Mouse (Mus musculus) kidney, adult 2 months (tissue): ENCODE measurements around the gene Bmp2k. TPM values are rescaled to one million over a fixed set of nuclear protein-coding genes. Genes with fewer than 3 reads are reported as not detected.

ENCODE experiments used
- DNase-seq: peaks from one replicate; pipeline ENCODE4 v3.0.0; 2021
- H3K27ac ChIP-seq: fragments of 200-500 bp; 2 replicates; pipeline ENCODE4 v1.5.1; 2012; ENCODE audit warnings: low read depth, low read length, control low read depth, inconsistent platforms; ENCODE audit not compliant: insufficient read depth
- H3K27me3 ChIP-seq: fragments of 200-500 bp; replicated peaks from 2 replicates; pipeline ENCODE4 v1.6.1; 2012; ENCODE audit warnings: mild to moderate bottlenecking, moderate library complexity, low read length, inconsistent platforms; ENCODE audit not compliant: control insufficient read depth, insufficient read depth
- H3K36me3 ChIP-seq: fragments of 200-500 bp; 2 replicates; pipeline ENCODE4 v1.6.1; 2012; ENCODE audit warnings: mild to moderate bottlenecking, moderate library complexity, low read length, inconsistent platforms; ENCODE audit not compliant: control insufficient read depth, insufficient read depth
- H3K4me1 ChIP-seq: fragments of 200-500 bp; 2 replicates; pipeline ENCODE4 v1.6.1; 2011; ENCODE audit warnings: low read length; ENCODE audit not compliant: control insufficient read depth, insufficient read depth
- H3K4me3 ChIP-seq: fragments of 200-500 bp; 2 replicates; pipeline ENCODE4 v1.5.1; 2011; ENCODE audit warnings: mild to moderate bottlenecking, low read depth, low read length, control low read depth; ENCODE audit not compliant: insufficient read depth
- CTCF ChIP-seq: fragments of 200-500 bp; conservative IDR thresholded peaks from 2 replicates; pipeline ENCODE4 v1.5.1; 2011; ENCODE audit warnings: low read depth, mild to moderate bottlenecking, control low read depth, low read length, moderate library complexity, mixed read lengths; ENCODE audit not compliant: insufficient read depth, insufficient read length
- POLR2A ChIP-seq: fragments of 200-500 bp; IDR thresholded peaks from one replicate; pipeline ENCODE4 v1.6.1; 2011; ENCODE audit warnings: low read depth, low read length, control low read depth
- WGBS: fragments of 180-500 bp; shearing (Covaris S2); methylation state at CpG from one replicate; pipeline ENCODE4 v1.1.7; 2018; 5-methylcytosine and 5-hydroxymethylcytosine counted together
- polyA plus RNA-seq: library from polyadenylated mRNA; depleted of rRNA; stranded (reverse); fragments of >200 nt; gene quantifications from 2 replicates; pipeline ENCODE4 v1.2.3, GENCODE M21; 2012

Gene Bmp2k
- polyA plus RNA-seq, 1 experiment: 12.5 TPM

- H3K4me1 ChIP-seq: peaks cover 12% of the 10 kb centered on the region; the same call in 1 of the 2 replicates
- TF ChIP-seq POLR2A: no peak
- no peak for TF ChIP-seq CTCF
- 57% methylated on average over 2 of the region's 2 CpGs for WGBS
- H3K36me3 ChIP-seq: no peaks in the 10 kb centered on the region
- H3K4me3 ChIP-seq: no peak overlapping the region
- no peaks in the 10 kb centered on the region for H3K27me3 ChIP-seq
- H3K27ac ChIP-seq: peak overlapping the region; percentile 96
- DNase-seq: peak; percentile 44
These were observed 32.5 kb upstream of the Bmp2k start for GRCm38 (mm10) chr5:96965029-96965403.

- no peaks in the 10 kb centered on the region for H3K27me3 ChIP-seq
- H3K36me3 ChIP-seq: no peaks in the 10 kb centered on the region
- no peak overlapping the region for H3K4me3 ChIP-seq
- H3K27ac ChIP-seq: no peak overlapping the region
- peaks cover 15% of the 10 kb centered on the region; the same call in 1 of the 2 replicates for H3K4me1 ChIP-seq
- TF ChIP-seq POLR2A: no peak
- TF ChIP-seq CTCF: no peak
- WGBS: 38% methylated on average over 2 of the region's 2 CpGs
- peak; percentile 85 for DNase-seq
These were observed 32.0 kb upstream of the Bmp2k start for GRCm38 (mm10) chr5:96965503-96965902.

- TF ChIP-seq CTCF (no peak), POLR2A (no peak)
- peaks cover 16% of the 10 kb centered on the region; the same call in 1 of the 2 replicates for H3K4me1 ChIP-seq
- peak overlapping the region; percentile 43 for H3K27ac ChIP-seq
- peak; percentile 87 for DNase-seq
- H3K27me3 ChIP-seq: no peaks in the 10 kb centered on the region
- no peak overlapping the region for H3K4me3 ChIP-seq
- 43% methylated on average over 6 of the region's 6 CpGs for WGBS
- H3K36me3 ChIP-seq: no peaks in the 10 kb centered on the region
These were observed 28.9 kb upstream of the Bmp2k start for GRCm38 (mm10) chr5:96968628-96969027.

GRCm38 (mm10) chr5:96969032-96969431 is 28.5 kb upstream of the Bmp2k start:
- no peak overlapping the region for H3K4me3 ChIP-seq
- peaks cover 16% of the 10 kb centered on the region; the same call in 1 of the 2 replicates for H3K4me1 ChIP-seq
- TF ChIP-seq POLR2A (no peak), CTCF (no peak)
- peak overlapping the region; percentile 43 for H3K27ac ChIP-seq
- DNase-seq: no peak
- 95% methylated on average over 3 of the region's 3 CpGs for WGBS
- no peaks in the 10 kb centered on the region for H3K36me3 ChIP-seq
- H3K27me3 ChIP-seq: no peaks in the 10 kb centered on the region

- H3K27ac ChIP-seq: peak overlapping the region; percentile 92
- H3K27me3 ChIP-seq: no peaks in the 10 kb centered on the region
- H3K4me3 ChIP-seq: no peak overlapping the region
- DNase-seq: peak; percentile 88
- peaks cover 12% of the 10 kb centered on the region; the same call in 1 of the 2 replicates for H3K4me1 ChIP-seq
- TF ChIP-seq POLR2A (no peak), CTCF (no peak)
- H3K36me3 ChIP-seq: no peaks in the 10 kb centered on the region
- 52% methylated on average over 7 of the region's 7 CpGs for WGBS
These were observed 27.6 kb upstream of the Bmp2k start for GRCm38 (mm10) chr5:96969705-96970471.

- TF ChIP-seq POLR2A: no peak
- TF ChIP-seq CTCF: no peak
- DNase-seq: no peak
- H3K4me3 ChIP-seq: no peak overlapping the region
- H3K4me1 ChIP-seq: peaks cover 9% of the 10 kb centered on the region; the same call in 1 of the 2 replicates
- no peaks in the 10 kb centered on the region for H3K27me3 ChIP-seq
- no peaks in the 10 kb centered on the region for H3K36me3 ChIP-seq
- H3K27ac ChIP-seq: peak overlapping the region; percentile 92
These were observed 27.0 kb upstream of the Bmp2k start for GRCm38 (mm10) chr5:96970472-96970848.

- H3K4me1 ChIP-seq: peaks cover 9% of the 10 kb centered on the region; the same call in 1 of the 2 replicates
- WGBS: 86% methylated on average over 5 of the region's 5 CpGs
- no peaks in the 10 kb centered on the region for H3K27me3 ChIP-seq
- no peak for DNase-seq
- no peak overlapping the region for H3K27ac ChIP-seq
- no peak for TF ChIP-seq POLR2A
- TF ChIP-seq CTCF: no peak
- H3K36me3 ChIP-seq: no peaks in the 10 kb centered on the region
- no peak overlapping the region for H3K4me3 ChIP-seq
These were observed 24.9 kb upstream of the Bmp2k start for GRCm38 (mm10) chr5:96972474-96973130.
